Mouse (Mus musculus) embryonic fibroblast, embryonic 13.5 days (primary cell): ENCODE results near the gene Pitpnm2.

Source experiments
- CTCF ChIP-seq: IDR thresholded peaks from 2 replicates; pipeline ENCODE4 v1.5.1; 2011; ENCODE audit warnings: mild to moderate bottlenecking, control low read depth, low read length, moderate library complexity, borderline replicate concordance; ENCODE audit not compliant: insufficient read depth
- POLR2A ChIP-seq: IDR thresholded peaks from 2 replicates; pipeline ENCODE4 v1.6.1; 2011; ENCODE audit warnings: low read depth, mild to moderate bottlenecking, control low read depth, low read length, moderate library complexity

DNA sequence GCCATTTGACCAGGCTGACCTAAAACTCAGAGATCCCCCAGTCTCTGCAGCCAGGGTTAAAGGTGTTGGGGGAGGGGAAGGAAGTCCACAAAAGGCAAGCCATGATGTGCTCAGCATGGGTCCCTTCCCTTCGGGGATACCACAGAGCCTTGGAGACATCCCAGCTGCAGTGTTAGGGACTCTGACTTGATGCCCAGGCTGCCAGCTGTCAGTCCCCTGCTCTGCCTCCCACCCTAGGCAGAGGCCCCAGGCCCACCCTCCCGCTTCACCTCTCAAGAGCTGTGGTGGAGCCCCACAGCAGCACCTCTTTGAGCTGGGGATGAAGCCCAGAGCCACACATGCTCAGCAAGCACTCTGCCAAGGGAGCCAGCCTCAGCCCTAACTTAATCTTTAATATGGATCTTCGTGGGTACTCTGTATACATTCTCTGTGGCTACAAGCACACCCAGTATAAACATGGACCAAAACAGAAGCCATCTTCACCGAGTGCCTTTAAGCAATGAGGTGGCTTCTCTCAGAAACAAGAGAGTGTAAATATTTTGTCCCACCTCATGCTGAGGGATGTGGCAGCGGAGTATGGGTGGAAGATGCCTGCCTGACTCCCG, 171.6 kb downstream of the Pitpnm2 start:
- TF ChIP-seq POLR2A: no peak
- TF ChIP-seq CTCF: no peak
